Mouse (Mus musculus) cerebellum, postnatal 10 days (tissue): Measurements from ENCODE around the gene Efl1.
"Not testable (repeated sequence)": the region's sequence is repeated elsewhere in the genome, so short reads cannot be mapped to it uniquely, and the experiment has no call there.

Source experiments
- DNase-seq, 2 experiments: peaks; one replicate each; pipeline ENCODE4 v3.0.0; 2021; ENCODE audit warnings: mixed read lengths in 2 of 2

The Efl1 gene

GRCm38 (mm10) chr7:82720501-82720900 is 72.1 kb downstream of the Efl1 start:
- DNase-seq, result no peak

DNA sequence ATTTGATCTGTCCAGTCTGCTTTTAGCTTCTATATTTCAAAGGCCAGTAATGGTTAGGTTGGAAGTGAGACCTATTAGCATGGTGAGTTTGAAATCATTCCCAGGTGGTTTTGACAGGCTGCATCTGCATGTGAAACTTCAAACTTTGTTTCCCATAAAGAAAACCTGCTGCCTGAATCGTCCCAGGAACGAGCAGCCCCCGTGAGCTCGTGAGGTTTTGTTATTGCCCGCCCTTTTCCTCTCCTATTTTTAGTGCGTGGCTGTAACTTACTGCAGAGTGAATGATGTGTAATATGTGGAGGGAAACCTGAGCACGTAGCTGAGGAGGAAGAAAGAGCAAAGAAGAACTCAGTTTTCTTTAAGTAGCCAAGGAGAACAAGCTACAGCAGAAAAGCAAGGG is 72.5 kb downstream of the Efl1 start:
- DNase-seq, result no peak

GRCm38 (mm10) chr7:82722486-82723123 is 74.2 kb downstream of the Efl1 start:
- no peak for DNase-seq

DNA sequence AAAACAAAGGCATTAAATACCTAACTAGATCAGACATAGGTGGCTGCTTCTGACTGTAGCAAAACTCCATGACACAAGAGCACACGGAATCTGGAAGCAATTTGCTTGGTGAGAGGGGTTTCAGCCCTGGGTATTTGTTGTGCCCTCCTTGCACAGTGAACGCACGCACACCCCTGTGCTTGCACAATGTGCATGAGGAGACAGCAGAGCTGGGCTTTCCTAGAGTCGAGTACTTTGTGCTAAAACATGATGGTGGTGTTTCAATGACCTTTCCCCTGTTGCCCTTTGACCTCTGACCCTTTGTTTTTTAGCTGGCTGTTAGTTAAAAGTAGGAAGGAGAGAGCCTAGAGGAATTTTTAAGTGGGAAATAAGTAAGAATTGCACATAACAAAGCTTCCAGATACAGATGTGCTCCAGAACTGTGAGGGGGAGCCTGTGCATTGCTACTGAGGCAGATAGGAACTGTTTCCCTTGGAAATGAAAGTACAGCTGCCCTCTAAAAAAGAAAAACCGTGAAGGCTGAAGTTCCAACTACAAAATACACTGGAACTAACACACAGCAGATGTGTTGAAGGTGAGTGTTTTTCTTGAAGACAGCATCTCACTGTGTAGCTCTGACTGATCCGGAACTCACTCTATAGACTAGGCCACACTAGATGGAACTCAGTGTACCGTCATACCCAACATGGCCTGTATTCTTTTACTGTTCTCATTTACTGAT is 74.9 kb downstream of the Efl1 start:
- no peak for DNase-seq

DNA sequence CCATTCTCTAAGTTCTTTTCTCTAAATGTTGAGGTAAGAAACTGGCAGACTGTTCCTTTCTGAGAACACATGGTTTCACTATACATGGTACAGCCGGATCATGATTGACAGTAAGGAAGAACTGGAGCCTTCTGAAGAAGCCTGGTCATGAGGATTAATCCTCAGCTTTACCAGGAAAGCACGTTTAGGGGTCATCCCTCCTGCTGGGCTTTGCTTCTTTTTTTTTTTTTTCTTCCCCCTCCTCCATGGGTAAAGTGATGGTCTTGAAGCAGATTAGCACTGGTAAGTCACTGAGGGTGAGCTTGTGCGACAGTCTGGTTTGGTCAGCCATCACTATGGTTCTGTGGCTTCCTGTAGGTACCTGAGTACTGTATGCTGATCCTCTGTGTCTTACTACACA is 76.1 kb downstream of the Efl1 start:
- no peak for DNase-seq

DNA sequence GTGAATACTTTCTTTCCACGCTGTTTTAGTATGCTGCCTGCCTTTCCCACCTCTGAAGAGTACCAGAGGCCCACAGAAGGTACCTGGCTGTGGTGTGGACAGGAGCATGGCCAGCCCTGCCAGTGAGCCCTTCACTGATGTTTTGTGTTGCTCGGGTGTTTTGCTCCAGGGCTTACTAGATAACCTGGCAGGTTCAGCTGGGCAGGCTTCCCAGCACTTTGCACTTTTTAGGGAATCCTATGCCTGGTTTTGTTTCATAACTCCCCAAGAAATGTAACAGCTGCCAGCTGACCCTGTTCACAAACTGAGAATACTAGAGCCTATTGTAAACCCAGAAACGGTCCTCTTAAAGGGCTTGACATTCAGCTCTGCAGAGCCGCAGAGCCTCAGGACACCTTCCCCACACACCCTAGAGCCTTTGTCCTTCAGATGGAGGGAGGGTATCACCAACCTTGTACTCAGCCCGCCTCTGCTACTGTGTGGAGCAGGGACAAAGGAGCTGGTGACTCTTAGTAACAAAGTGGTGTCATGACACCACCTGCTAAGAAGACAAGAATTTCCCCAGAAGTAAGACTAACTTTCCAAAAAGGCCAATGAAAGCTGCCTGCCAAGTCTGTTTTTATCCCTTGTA is 76.7 kb downstream of the Efl1 start:
- peak in 1 of 2 experiments; percentile 35 for DNase-seq

DNA sequence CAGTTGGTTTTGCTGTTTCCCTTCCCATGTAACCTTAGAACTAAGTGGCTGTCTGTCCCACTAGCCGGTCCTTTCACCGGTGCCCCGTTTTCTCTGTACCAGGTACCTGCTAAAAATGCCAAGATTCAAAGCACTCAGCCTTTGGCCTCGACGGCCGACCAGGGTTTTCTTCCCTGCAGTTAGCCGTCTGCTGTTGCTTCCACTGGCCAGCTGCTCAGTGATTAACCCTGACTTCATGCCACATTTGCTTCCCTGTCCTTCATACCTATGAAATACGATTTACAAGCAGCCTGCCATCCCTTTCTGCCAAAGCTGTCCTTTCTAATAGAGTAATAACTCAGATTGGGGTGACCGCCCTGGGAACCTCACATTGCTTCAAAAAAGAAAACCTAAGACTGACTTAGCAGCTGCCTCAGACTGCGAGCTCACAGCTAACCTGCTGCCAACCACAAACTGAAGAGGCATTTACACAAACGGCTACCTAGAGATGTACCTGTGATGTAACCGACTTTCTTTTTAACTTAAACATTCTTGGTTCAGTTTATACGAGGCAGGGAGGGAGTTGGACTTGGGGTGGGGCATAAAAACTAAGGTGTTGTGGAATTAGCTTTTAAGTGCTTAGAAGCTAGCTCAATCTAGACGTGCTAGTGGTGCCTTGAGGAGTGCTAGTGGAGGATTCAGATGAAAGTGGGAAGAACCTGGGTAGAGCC is 77.5 kb downstream of the Efl1 start:
- peak; percentile 57 to 62 for DNase-seq

DNA sequence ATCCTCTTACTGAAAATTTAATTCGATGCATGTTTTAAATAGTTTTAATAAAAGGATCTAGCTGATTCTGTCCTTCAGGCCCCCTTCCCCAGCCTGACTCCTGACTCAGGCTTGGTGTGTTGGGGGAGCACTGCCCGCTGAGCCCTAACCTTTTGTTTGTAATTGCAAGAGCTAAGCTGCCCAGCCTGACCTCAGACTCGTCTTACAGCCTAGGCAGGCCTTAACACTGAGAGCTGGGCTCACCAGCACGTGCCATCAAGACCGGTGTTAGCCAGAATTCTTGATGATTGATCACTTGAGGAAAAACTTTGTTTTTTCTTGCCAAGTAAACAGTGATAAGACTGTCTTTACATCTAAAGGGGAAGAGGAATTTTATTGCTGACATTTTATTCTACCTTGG is 78.7 kb downstream of the Efl1 start:
- no peak for DNase-seq

GRCm38 (mm10) chr7:82729009-82729408 is 80.6 kb downstream of the Efl1 start:
- DNase-seq, result not testable (repeated sequence)

- no peak for DNase-seq
These were observed 84.7 kb downstream of the Efl1 start for GRCm38 (mm10) chr7:82733118-82733517.

DNA sequence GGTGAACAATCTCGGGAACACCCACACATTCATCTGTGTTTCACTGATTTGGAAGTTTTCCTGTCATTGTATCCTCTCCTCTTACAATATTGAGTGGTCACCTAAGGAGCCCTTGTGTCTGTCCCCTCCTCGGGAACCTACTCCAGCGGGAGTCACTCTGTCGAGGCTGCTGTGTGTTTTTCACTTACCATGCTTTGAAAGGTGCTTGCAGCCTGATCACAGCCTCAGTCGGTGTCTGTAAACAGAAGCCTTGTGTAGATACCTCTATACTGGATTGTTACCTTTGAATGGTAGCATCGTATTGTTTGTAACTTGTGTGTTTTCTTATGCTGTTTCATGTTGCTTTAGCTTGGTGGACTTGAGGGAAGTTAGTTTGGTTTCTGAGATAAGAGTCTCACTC is 85.6 kb downstream of the Efl1 start:
- DNase-seq, result no peak

- no peak for DNase-seq
These were observed 86.6 kb downstream of the Efl1 start for GRCm38 (mm10) chr7:82734748-82735600.

GRCm38 (mm10) chr7:82743116-82743765 is 94.8 kb downstream of the Efl1 start:
- peak; percentile 63 to 76 for DNase-seq

GRCm38 (mm10) chr7:82744167-82744715 is 95.8 kb downstream of the Efl1 start:
- peak; percentile 41 to 43 for DNase-seq

GRCm38 (mm10) chr7:82748812-82749211 is 100.4 kb downstream of the Efl1 start:
- DNase-seq, result no peak

GRCm38 (mm10) chr7:82749239-82749638 is 100.8 kb downstream of the Efl1 start:
- no peak for DNase-seq

GRCm38 (mm10) chr7:82752171-82753085 is 104.0 kb downstream of the Efl1 start:
- peak; percentile 50 to 69 for DNase-seq

DNA sequence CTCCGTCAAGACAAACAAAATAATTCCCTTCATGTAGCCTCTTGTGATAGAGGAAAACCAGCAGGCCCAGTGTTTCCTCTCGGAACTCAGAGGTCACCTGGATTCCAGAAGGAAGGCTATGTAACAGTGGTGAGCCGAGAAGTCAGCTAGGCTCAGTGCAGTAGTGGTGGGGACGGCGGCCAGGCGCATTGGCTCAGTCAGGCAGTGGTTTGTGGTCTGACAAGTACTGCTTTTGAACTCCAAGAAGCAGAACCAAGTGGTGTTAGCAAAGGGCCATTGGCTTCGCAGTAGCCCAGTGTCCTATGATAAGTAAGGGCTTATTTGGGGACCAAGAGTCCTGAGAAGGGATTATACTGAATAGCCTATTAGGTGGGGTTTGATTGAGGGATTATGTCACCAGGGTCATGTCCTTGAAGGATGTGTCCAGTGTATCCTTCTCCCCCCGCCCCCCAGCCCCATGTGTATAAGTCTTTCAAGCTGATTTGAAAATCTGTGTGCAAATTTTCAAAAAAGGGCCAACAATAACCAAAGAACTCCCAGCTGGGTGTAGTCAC is 107.3 kb downstream of the Efl1 start:
- no peak for DNase-seq

- peak; percentile 27 to 33 for DNase-seq
These were observed 110.1 kb downstream of the Efl1 start for GRCm38 (mm10) chr7:82758521-82758920.

GRCm38 (mm10) chr7:82759091-82759490 is 110.7 kb downstream of the Efl1 start:
- peak; percentile 57 to 73 for DNase-seq
